Mouse (Mus musculus): ENCODE results near the gene Prkd3.

The Prkd3 gene

DNA sequence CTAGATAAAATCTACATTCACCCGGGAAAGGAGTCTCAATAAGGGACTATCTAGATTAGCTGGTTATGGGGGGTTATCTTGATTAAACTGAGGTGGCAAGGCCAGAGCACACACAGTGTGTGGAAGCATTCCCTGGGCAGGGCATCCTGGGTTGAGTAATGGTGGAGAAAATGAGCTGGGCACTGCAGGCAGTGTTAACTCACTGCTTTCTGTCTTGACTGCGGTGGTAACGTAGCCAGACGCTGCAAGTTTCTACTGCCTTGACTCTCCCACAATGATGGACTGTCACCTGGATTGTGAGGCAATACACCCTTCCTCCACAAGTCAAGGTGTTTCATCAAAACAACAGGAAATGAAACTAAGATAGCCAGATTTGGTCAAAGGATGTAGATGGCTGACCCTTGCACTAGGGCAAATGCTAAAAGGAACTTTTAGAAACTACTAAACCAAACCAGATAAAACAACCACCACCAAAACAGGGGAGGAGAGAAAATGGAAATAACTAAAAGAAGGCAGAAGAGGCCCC is 20.8 kb downstream of the Prkd3 start:
- DNase-seq (ENCODE audit: low spot score) = no peak

DNA sequence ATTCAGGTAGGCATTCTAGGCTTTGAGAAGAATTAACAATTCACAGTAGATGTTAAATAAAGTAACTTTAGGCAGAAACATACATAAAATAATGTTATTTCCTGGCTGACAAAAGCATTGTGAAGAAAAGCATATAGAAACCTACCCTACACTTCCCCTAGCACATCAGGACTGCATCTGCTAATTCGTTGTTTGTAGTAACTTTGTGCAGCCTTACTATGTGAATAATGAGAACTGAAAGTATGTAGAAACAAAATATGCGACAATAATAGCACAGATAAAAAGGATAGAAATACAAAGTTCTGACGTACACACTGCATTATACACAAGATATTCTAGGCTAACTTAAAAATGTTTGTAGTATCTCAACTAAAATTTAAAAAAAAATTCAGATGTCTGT is 21.4 kb downstream of the Prkd3 start:
- no peak for DNase-seq (ENCODE audit: low spot score)

GRCm38 (mm10) chr17:78998130-78998529 is 22.5 kb downstream of the Prkd3 start:
- DNase-seq (ENCODE audit: low spot score) = no peak

DNA sequence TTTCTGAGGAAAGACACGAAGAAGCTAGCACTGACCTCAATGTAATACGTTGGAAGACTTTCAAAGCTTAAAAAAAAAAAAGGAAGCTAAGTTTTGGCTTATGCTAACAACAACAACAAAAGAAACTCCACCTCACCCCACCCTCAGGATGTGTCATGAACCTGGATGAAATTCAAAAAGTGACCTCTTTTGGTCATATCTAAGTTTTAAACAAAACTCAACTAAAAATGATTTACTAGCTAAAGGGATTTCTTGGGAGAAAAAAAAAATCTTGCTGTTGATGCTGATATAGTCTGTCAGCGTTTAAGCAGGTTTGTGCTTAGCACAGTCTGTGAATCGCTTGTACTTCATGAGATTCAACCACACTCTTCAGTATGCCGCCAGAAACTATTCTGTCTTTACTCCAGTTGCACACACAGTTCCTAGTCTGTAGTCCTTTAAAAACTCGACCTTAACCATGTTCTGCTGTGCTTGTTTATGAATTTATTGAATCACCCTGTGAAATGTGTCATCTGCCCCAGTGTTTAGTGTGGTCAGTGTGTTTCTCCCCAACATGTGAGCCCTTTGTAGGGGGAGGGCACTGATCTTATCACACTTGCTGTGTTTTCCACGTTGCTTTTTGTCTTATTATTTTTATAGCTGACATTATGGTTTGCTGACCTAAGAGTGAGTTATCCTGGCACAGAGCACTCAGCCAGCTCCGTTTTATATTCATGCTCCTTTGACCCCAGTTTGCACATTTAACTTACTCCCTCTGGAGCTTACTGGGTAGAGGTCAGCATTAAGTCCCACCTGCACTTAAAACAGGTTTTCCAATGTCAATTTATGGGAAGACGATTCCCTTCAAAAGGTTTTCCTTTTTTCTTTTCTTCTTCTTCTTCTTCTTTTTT is 25.4 kb downstream of the Prkd3 start:
- no peak for DNase-seq (ENCODE audit: low spot score)

GRCm38 (mm10) chr17:78994382-78994781 is 26.2 kb downstream of the Prkd3 start:
- DNase-seq (ENCODE audit: low spot score) = no peak

GRCm38 (mm10) chr17:78993670-78994069 is 26.9 kb downstream of the Prkd3 start:
- peak; percentile 13 for DNase-seq (ENCODE audit: low spot score)

DNA sequence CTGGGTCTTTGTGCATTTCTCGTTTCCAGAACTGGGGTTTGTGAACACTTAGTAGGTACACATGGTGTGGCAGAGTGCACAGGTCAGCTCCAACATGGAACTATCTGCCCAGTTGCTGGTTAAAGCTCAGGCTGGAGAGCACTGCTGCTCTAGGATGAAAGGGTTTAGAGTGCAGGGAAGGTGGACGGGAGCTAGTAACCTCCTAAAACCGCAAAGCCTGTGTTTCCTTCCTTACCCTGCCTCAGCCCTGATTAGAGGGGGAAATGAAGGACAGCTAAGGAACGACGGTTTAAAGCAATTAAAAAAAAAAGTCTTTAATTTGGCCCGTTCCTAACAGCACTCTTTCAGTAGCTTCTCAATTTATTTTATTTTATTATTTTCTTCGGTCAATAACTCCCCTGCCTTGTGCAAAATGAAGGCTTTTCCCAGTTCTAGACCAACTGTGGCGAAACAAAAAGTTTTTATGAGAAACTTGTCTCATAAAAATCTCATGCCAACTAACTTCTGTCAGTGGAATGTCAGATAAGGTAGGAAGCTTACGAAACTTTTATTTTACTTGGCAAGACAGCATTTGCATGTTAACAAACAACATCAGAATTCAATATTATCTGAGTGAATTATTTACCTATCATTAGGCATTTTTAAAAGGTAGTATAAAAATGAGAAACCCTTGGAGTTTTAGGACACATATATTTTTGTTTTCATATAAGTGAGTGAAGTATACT is 28.2 kb downstream of the Prkd3 start:
- DNase-seq (ENCODE audit: low spot score) = no peak

GRCm38 (mm10) chr17:78991549-78991948 is 29.1 kb downstream of the Prkd3 start:
- no peak for DNase-seq (ENCODE audit: low spot score)

GRCm38 (mm10) chr17:78989015-78989414 is 31.6 kb downstream of the Prkd3 start:
- peak; percentile 14 for DNase-seq (ENCODE audit: low spot score)

DNA sequence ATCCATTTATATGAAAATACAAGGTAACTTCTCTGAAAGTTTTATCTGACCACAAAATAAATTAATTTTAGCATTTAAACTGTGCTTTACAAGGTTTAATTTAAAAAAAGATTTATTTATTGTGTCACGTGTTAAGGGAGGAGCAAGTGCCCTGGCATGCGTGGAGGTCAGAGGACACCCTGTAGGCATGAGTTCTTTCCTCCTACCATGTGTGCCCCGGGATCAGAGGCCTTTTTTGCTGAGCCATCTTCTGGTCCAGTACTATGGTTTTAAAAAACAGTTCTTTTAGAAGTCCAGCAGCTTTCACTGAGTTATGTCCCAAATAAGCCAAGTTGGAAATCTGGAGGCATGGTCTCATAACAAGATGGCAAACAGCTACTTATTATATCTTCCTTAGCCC is 36.9 kb downstream of the Prkd3 start:
- DNase-seq (ENCODE audit: low spot score) = no peak

DNA sequence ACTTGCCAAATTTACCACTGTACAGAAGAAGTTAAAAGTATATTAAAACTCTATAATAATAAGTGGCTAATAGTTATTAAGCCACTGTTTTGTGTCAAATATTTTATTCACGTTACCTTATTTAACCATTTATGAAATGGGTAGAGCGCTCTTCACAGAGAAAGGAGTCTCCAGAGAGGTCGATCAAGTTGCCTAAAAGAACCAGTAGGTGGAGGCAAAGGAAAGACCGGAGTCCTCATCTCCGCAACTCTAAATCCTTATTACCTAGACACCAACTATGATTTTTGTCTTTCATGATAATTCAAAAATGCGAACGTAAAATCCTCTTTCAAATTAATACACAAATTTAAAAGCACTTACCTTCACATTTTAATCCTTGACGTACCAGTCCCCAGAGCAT is 37.5 kb downstream of the Prkd3 start:
- DNase-seq (ENCODE audit: low spot score) = no peak

GRCm38 (mm10) chr17:78968500-78968899 is 52.1 kb downstream of the Prkd3 start:
- no peak for DNase-seq (ENCODE audit: low spot score)

DNA sequence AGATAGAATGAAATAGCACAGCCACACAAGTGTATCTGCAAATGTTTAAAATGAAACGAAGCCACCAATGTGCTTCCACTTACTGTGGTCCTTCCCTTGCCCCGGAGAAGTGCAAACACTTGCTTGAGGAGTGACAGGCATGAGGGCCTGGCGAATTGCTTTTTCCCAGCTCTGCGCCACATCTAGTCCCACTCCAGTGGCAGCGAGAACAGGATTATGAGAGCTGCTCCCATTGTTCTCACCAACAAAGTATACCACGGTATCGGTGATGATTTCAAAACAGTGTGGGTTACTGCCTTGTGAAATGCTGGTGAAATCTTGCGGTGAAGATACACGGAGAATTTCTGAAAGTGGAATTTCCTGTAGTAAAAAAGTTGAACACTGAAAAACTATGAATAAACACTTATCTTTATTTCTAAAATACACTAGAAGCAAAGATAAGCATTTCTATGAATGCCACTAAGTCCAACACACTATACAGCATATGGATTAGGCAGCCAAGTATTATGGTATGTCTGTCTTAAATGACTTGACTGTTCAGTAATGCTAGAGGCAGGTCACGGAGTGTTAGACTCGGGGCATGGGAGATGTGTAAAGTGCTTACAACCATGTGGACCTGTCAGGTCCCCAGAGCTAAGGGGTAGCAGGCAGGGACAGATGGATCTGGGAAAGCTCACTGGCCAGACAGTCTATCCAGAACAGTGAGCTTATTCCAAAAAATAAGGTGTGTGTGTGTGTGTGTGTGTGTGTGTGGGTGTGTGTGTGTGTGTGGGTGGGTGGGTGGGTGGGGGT is 54.3 kb downstream of the Prkd3 start:
- no peak for DNase-seq (ENCODE audit: low spot score)

- no peak for DNase-seq (ENCODE audit: low spot score)
Measured at GRCm38 (mm10) chr17:78964387-78964786, 56.2 kb downstream of the Prkd3 start.

- no peak for DNase-seq (ENCODE audit: low spot score)
Measured at GRCm38 (mm10) chr17:78959473-78959872, 61.1 kb downstream of the Prkd3 start.

GRCm38 (mm10) chr17:78953240-78953639 is 67.4 kb downstream of the Prkd3 start:
- DNase-seq (ENCODE audit: low spot score) = no peak

DNA sequence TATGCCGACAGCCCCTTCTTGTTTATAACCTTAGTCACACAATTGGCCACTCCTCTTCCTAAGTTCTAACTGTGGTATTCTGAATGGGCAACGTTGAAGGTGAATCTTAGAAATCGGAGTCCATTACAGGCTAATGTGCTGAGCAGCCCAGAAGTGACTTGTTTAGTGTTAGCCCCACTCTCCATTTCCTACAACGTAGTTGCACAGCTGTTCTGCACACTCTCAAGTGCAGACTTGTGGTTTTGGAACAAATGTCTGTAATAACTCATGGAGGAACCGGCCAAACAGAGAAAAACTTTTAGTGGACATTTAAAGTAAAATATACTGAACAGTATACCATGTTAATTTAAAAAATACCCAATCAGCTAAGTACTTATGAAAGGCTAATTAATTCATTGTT is 68.5 kb downstream of the Prkd3 start:
- no peak for DNase-seq (ENCODE audit: low spot score)

- DNase-seq (ENCODE audit: low spot score) = no peak
Measured at GRCm38 (mm10) chr17:78951225-78951624, 69.4 kb downstream of the Prkd3 start.

DNA sequence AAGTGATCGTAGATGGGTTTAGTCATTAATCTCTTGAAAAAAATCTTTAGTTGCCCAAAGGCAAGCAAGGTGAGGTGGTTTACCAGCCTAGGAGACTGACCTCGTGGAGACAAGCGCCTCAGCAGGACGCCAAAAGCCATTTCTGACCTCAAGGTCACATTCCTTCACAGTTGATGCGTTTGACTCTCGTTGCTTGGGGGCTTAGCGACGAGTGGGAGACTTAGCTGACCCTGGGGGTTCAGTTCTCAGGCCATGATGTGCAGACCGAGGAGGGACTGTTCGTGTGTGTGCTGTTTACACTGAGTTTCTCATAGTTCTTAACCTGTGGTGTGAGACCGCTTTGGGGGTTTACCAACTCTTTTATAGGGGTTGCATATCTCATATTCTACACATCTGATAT is 78.0 kb downstream of the Prkd3 start:
- DNase-seq (ENCODE audit: low spot score) = no peak

GRCm38 (mm10) chr17:78938927-78939326 is 81.7 kb downstream of the Prkd3 start:
- DNase-seq (ENCODE audit: low spot score) = no peak

DNA sequence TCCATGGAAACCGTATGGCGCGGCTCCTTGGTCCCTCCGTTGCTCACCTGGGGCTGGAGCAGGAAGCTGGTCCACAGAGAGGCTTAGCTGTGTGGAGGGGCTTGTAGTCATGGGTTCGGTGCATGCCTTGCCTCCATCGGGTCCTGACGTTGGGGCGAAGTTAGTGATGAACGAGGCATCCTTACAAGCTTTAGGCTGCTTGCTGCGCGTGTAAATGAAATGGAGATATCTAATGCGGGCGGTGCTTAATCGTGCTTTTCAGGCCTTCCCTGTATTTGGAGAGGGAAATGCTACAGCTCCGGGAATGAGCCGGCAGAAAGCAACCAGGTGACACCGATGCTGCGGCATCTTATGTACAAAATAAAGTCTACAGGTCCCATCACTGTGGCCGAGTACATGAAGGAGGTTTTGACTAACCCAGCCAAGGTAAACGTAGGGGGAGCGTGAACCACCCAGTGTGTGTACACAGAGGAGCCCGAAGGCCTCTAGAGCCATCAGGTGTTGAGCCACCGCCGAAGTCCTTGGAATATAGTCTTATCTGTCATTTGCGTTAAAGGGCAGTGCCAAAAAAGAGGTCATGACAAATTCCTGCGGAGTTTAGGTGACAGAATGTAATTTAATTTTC is 83.3 kb downstream of the Prkd3 start:
- no peak for DNase-seq (ENCODE audit: low spot score)
